Mouse (Mus musculus): ENCODE results near the gene Psmd3.

- no peak for TF ChIP-seq CTCF (IDR thresholded peaks at IDR 0.05; ENCODE audit: low read depth, low read length)
- TF ChIP-seq GATA1 (IDR thresholded peaks at IDR 0.05; ENCODE audit: borderline replicate concordance, low read length), result no peak
- no peak for TF ChIP-seq TAL1 (conservative IDR thresholded peaks at IDR 0.05; ENCODE audit: low read depth, low read length)
- no peak for TF ChIP-seq POLR2AphosphoS5 (IDR thresholded peaks at IDR 0.05; ENCODE audit: insufficient replicate concordance, low read depth, low read length)
- TF ChIP-seq GATA2 (IDR thresholded peaks at IDR 0.05; ENCODE audit: borderline replicate concordance, low read depth, low read length), result no peak
These were observed 52.8 kb downstream of the Psmd3 start for GRCm38 (mm10) chr11:98735111-98735510.
